Mouse (Mus musculus) liver, embryonic 15.5 days (tissue): Measurements from ENCODE around the gene Slc25a53. TPM values are rescaled to one million over a fixed set of nuclear protein-coding genes. Genes with fewer than 3 reads are reported as not detected.
"Not testable (repeated sequence)": the region's sequence is repeated elsewhere in the genome, so short reads cannot be mapped to it uniquely, and the experiment has no call there.

Experiments used
- ATAC-seq: fragments of 200-750 bp; cut with Nextera tagmentation; 2 replicates; pipeline ENCODE4 v1.8.0; 2017; ENCODE audit warnings: moderate number of reproducible peaks, mild to moderate bottlenecking, moderate library complexity; ENCODE audit not compliant: insufficient read depth
- H3K27ac ChIP-seq: fragments of 300-500 bp; sonication (generic); replicated peaks from 2 replicates; pipeline ENCODE4 v1.5.1; 2015; ENCODE audit warnings: mild to moderate bottlenecking, inconsistent platforms
- H3K27me3 ChIP-seq: fragments of 300-500 bp; sonication (generic); 2 replicates; pipeline ENCODE4 v1.6.1; 2015; ENCODE audit warnings: mild to moderate bottlenecking, inconsistent platforms
- H3K36me3 ChIP-seq: fragments of 300-500 bp; sonication (generic); replicated peaks from 2 replicates; pipeline ENCODE4 v1.6.1; 2015; ENCODE audit warnings: moderate library complexity, mild to moderate bottlenecking, inconsistent platforms
- H3K4me1 ChIP-seq: fragments of 300-500 bp; sonication (generic); replicated peaks from 2 replicates; pipeline ENCODE4 v1.6.1; 2015; ENCODE audit warnings: inconsistent platforms
- H3K4me2 ChIP-seq: fragments of 300-500 bp; sonication (generic); 2 replicates; pipeline ENCODE4 v1.6.1; 2015; ENCODE audit warnings: moderate library complexity, mild to moderate bottlenecking, inconsistent platforms
- H3K4me3 ChIP-seq: fragments of 300-500 bp; sonication (generic); replicated peaks from 2 replicates; pipeline ENCODE4 v1.5.1; 2015; ENCODE audit warnings: mild to moderate bottlenecking, inconsistent platforms
- H3K9ac ChIP-seq: fragments of 300-500 bp; sonication (generic); 2 replicates; pipeline ENCODE4 v1.6.1; 2015; ENCODE audit warnings: moderate library complexity, mild to moderate bottlenecking, inconsistent platforms
- H3K9me3 ChIP-seq: fragments of 300-500 bp; sonication (generic); replicated peaks from 2 replicates; pipeline ENCODE4 v1.6.1; 2016; ENCODE audit warnings: inconsistent platforms
- WGBS: fragments of 180-500 bp; shearing (Covaris S2); methylation state at CpG from one replicate; pipeline ENCODE4 v1.1.7; 2015; ENCODE audit warnings: mixed read lengths; ENCODE audit not compliant: insufficient replicate concordance; 5-methylcytosine and 5-hydroxymethylcytosine counted together
- polyA plus RNA-seq: library from polyadenylated mRNA; unstranded; fragments of >200 nt; fragmentation: Nextera tagmentation; extraction: Ambion mirVana; gene quantifications from 2 replicates; pipeline ENCODE4 v1.2.1, GENCODE M21; 2015

Slc25a53 gene
- polyA plus RNA-seq, 1 experiment from 2014 or later: 2.7 TPM

DNA sequence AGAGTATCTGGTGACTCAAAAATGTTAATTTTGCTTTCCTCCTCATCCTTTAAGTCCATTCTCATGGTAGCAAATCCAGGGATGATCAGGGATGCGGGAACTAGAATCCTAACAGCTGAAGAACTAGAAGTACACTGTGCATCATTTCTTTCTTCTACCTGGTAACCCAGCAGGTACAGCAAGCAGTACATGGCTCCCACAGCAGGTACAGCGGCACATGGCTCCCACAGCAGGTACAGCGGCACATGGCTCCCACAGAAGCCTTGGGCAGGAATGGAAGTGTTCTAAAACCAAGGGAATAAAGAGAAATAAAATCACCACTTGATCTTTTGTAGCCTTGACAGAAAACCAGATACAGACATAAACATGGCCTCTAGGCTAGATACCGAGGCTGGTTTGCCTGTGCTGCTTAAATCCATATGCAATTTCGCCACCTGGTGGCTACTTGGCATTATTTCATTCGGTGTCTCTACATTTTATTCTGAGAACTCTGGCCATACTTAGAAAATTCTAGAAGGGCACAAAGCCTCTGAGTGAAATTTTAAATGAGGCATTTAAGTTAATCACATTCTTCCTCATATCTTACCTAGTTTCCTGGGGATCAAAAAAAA, 22.9 kb downstream of the Slc25a53 start:
- WGBS: 46% methylated on average over 6 of the region's 6 CpGs
- no peak for ATAC-seq
- H3K36me3 ChIP-seq: no peaks in the 10 kb centered on the region
- H3K4me3 ChIP-seq: no peak overlapping the region
- H3K4me1 ChIP-seq: no peaks in the 10 kb centered on the region
- H3K9ac ChIP-seq: no peak overlapping the region
- H3K4me2 ChIP-seq: no peak overlapping the region
- no peaks in the 10 kb centered on the region for H3K9me3 ChIP-seq
- H3K27me3 ChIP-seq: no peaks in the 10 kb centered on the region
- H3K27ac ChIP-seq: no peak overlapping the region

GRCm38 (mm10) chrX:136996256-136996655, 41.8 kb downstream of the Slc25a53 start:
- Histone ChIP-seq H3K27ac (no peak overlapping the region), H3K9me3 (no peaks in the 10 kb centered on the region), H3K4me1 (no peaks in the 10 kb centered on the region), H3K9ac (no peak overlapping the region), H3K36me3 (no peaks in the 10 kb centered on the region), H3K4me3 (no peak overlapping the region), H3K27me3 (peaks cover 28% of the 10 kb centered on the region), H3K4me2 (no peak overlapping the region)
- WGBS: 46% methylated on average over 2 of the region's 2 CpGs
- no peak for ATAC-seq

GRCm38 (mm10) chrX:136993641-136994040, 44.5 kb downstream of the Slc25a53 start:
- H3K9ac ChIP-seq: no peak overlapping the region
- H3K4me3 ChIP-seq: no peak overlapping the region
- no peak overlapping the region for H3K4me2 ChIP-seq
- no peak overlapping the region for H3K27ac ChIP-seq
- H3K9me3 ChIP-seq: no peaks in the 10 kb centered on the region
- ATAC-seq: no peak
- H3K27me3 ChIP-seq: peaks cover 31% of the 10 kb centered on the region
- H3K36me3 ChIP-seq: no peaks in the 10 kb centered on the region
- WGBS: 45% methylated on average over 14 of the region's 14 CpGs
- H3K4me1 ChIP-seq: no peaks in the 10 kb centered on the region

GRCm38 (mm10) chrX:136992978-136993547, 45.0 kb downstream of the Slc25a53 start, which contains the start of gene Zcchc18:
Zcchc18 (plus strand) TSS chrX:136993155.
- Histone ChIP-seq H3K4me2 (peak within 1 kb of the TSS; percentile 43), H3K36me3 (no peaks in the 10 kb centered on the region), H3K27ac (no peak within 1 kb of the TSS), H3K4me1 (no peaks in the 10 kb centered on the region), H3K9me3 (no peaks in the 10 kb centered on the region), H3K9ac (no peak within 1 kb of the TSS), H3K27me3 (peaks cover 31% of the 10 kb centered on the region), H3K4me3 (no peak within 1 kb of the TSS)
- ATAC-seq: no peak
- WGBS: 21% methylated on average over 26 of the region's 26 CpGs

- no peak for ATAC-seq
- WGBS: 16% methylated on average over 19 of the region's 19 CpGs
- Histone ChIP-seq H3K4me2 (peak overlapping the region; percentile 43), H3K27me3 (peaks cover 31% of the 10 kb centered on the region), H3K4me1 (no peaks in the 10 kb centered on the region), H3K9me3 (no peaks in the 10 kb centered on the region), H3K9ac (no peak overlapping the region), H3K4me3 (no peak overlapping the region), H3K36me3 (no peaks in the 10 kb centered on the region), H3K27ac (no peak overlapping the region)
Measured at GRCm38 (mm10) chrX:136992191-136992965, 45.7 kb downstream of the Slc25a53 start.

GRCm38 (mm10) chrX:136991274-136991673, 46.8 kb downstream of the Slc25a53 start:
- ATAC-seq: no peak
- Histone ChIP-seq H3K36me3 (no peaks in the 10 kb centered on the region), H3K4me1 (no peaks in the 10 kb centered on the region), H3K9ac (no peak overlapping the region), H3K27me3 (peaks cover 31% of the 10 kb centered on the region), H3K4me2 (no peak overlapping the region), H3K4me3 (no peak overlapping the region), H3K9me3 (no peaks in the 10 kb centered on the region), H3K27ac (no peak overlapping the region)
- 47% methylated on average over 2 of the region's 2 CpGs for WGBS

DNA sequence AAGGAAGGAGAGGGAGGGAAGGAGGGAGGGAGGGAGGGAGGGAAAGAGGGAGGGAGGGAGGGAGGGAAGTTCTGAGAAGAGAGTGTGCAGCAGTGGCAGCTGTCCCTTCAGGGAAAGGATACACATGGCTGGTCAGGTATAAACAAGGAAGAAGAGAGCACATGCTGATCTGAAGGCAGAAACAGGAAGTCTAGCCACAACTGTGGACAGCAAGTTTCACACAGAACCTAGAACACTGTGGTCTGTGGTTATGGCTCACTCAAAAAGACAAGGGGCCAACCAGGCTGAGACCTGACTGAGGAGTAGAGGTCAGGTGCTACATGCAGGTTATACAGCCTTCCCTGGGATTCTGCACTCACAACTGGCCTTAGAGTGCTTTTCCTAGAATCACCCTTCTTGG, 52.1 kb downstream of the Slc25a53 start:
- ATAC-seq: no peak
- H3K27ac ChIP-seq: no peak overlapping the region

GRCm38 (mm10) chrX:136978616-136979015, 59.5 kb downstream of the Slc25a53 start:
- peaks cover 3% of the 10 kb centered on the region; the same call in 1 of the 2 replicates for H3K27me3 ChIP-seq

More for the DNA sequence above, 52.1 kb downstream of the Slc25a53 start:
- H3K36me3 ChIP-seq: no peaks in the 10 kb centered on the region
- H3K9ac ChIP-seq: no peak overlapping the region
- no peak overlapping the region for H3K4me3 ChIP-seq
- no peaks in the 10 kb centered on the region for H3K4me1 ChIP-seq
- no peak overlapping the region for H3K4me2 ChIP-seq
- H3K9me3 ChIP-seq: no peaks in the 10 kb centered on the region
- peaks cover 4% of the 10 kb centered on the region for H3K27me3 ChIP-seq

DNA sequence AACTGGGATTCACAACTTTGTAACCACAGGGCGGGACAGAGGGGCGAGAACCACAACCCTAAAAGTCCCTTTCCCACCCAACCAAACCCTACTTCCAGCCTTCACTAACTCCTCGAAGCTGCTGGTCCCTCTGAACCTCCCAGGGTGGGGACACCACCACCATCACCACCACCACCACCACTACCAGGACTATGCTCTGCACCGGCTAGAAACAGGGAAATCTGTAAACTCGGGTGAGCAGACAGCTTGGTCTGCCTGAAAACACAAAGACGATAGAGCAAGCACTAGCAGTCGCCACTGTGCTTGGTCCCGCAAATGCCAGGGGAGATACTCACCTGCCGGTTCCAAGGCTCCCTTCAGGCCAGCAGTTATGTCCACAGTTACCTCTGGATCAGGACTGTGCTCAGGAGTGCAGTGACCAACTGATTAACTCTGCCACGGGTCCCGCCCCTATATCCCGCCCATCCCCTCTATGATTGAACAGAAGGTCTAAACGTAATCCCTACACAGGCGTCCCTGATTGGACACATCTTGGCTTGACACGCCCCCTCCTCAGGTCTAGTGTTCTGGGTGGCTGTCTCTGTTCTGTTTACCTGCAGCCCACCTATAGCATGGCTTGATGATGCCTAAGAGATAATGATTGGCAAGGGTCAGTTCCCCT, 61.5 kb downstream of the Slc25a53 start, which contains the start of the genes Tmsb15l and Tmsb15b1:
TSS of gene Tmsb15l (minus strand) at position 446 of the 661 bp plus-strand sequence.
TSS of gene Tmsb15b1 (minus strand) at position 451 of the 661 bp plus-strand sequence.
- Histone ChIP-seq H3K4me2 (peak within 1 kb of the TSS; percentile 47), H3K9ac (no peak within 1 kb of the TSS), H3K4me1 (no peaks in the 10 kb centered on the region), H3K27ac (no peak within 1 kb of the TSS), H3K27me3 (no peaks in the 10 kb centered on the region), H3K36me3 (no peaks in the 10 kb centered on the region), H3K9me3 (no peaks in the 10 kb centered on the region), H3K4me3 (peak within 1 kb of the TSS; percentile 28; the same call in 1 of the 2 replicates)
- peak; percentile 91 for ATAC-seq
- WGBS: 21% methylated on average over 15 of the region's 15 CpGs

More at GRCm38 (mm10) chrX:136978616-136979015, 59.5 kb downstream of the Slc25a53 start:
- H3K4me2 ChIP-seq: no peak overlapping the region
- no peaks in the 10 kb centered on the region for H3K4me1 ChIP-seq
- H3K36me3 ChIP-seq: no peaks in the 10 kb centered on the region
- no peak overlapping the region for H3K27ac ChIP-seq
- no peak for ATAC-seq
- no peak overlapping the region for H3K4me3 ChIP-seq
- H3K9me3 ChIP-seq: no peaks in the 10 kb centered on the region
- no peak overlapping the region for H3K9ac ChIP-seq

DNA sequence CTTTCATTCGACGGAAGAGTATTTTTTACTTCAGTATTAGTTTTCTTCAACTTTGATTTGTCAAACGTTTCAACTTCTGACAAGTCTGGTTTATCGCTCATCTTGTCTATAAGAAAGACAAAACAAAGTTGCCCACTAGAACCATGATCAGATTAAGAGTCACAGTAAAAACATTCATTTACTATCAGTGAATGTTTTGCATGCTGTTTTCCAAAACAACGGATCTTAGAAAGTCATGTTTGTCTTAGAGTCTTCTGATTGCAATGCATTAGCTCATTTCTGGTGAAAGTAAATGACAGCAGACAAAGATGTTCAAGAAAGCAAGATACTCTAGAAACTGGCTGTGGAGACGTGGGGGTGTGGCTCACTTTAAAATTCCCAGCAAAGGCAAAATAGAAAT, 62.7 kb downstream of the Slc25a53 start, which contains the start of gene Tmsb15b2:
TSS of gene Tmsb15b2 (minus strand) at position 101 of the 400 bp plus-strand sequence.
- not testable (repeated sequence) for ATAC-seq, H3K36me3 ChIP-seq, H3K27me3 ChIP-seq, H3K9ac ChIP-seq, H3K27ac ChIP-seq, H3K4me3 ChIP-seq, H3K9me3 ChIP-seq, H3K4me1 ChIP-seq
- peak within 1 kb of the TSS; percentile 47 for H3K4me2 ChIP-seq
- WGBS: 67% methylated on average over 6 of the region's 6 CpGs

GRCm38 (mm10) chrX:136959688-136960087, 78.4 kb downstream of the Slc25a53 start:
- H3K27ac ChIP-seq: no peak overlapping the region
- no peak overlapping the region for H3K4me2 ChIP-seq
- H3K9me3 ChIP-seq: no peaks in the 10 kb centered on the region
- WGBS: 20% methylated on average over 2 of the region's 2 CpGs
- ATAC-seq: no peak
- H3K36me3 ChIP-seq: no peaks in the 10 kb centered on the region
- H3K4me1 ChIP-seq: no peaks in the 10 kb centered on the region
- no peak overlapping the region for H3K9ac ChIP-seq
- H3K27me3 ChIP-seq: no peaks in the 10 kb centered on the region
- H3K4me3 ChIP-seq: no peak overlapping the region
